Mouse (Mus musculus): ENCODE measurements around the gene Gm20388. TPM values are rescaled to one million over a fixed set of nuclear protein-coding genes. Genes with fewer than 3 reads are reported as not detected.

Gene Gm20388
- polyA plus RNA-seq, 1 experiment from 2014 or later = 2.5 TPM

- Histone ChIP-seq H3K4me1 (peaks cover 38% of the 10 kb centered on the region), H3K27me3 (ENCODE audit: low read depth, poor library complexity, severe bottlenecking) (peaks cover 37% of the 10 kb centered on the region), H3K27ac (0 out of 2 replicates have a peak overlapping the region, but pooled peaks have one; percentile 8), H3K9me3 (replicated peaks) (no peaks in the 10 kb centered on the region), H3K36me3 (no peaks in the 10 kb centered on the region), H3K4me3 (no peak overlapping the region)
- DNase-seq (ENCODE audit: low spot score) = no peak
- WGBS = 86% methylated on average over 11 of the region's 11 CpGs
Observed at GRCm38 (mm10) chr8:122274651-122275391, 2364.2 kb downstream of the Gm20388 start.

- Histone ChIP-seq H3K27ac (no peak overlapping the region; the same call in 1 of the 2 replicates), H3K27me3 (ENCODE audit: low read depth, poor library complexity, severe bottlenecking) (peaks cover 22% of the 10 kb centered on the region), H3K4me1 (peaks cover 52% of the 10 kb centered on the region), H3K4me3 (no peak overlapping the region), H3K9me3 (replicated peaks) (no peaks in the 10 kb centered on the region), H3K36me3 (no peaks in the 10 kb centered on the region)
- 91% methylated on average over 5 of the region's 5 CpGs for WGBS
- DNase-seq (ENCODE audit: low spot score) = no peak
Observed at GRCm38 (mm10) chr8:122276308-122276707, 2365.7 kb downstream of the Gm20388 start.

- peaks cover 14% of the 10 kb centered on the region for H3K27me3 ChIP-seq (ENCODE audit: low read depth, poor library complexity, severe bottlenecking)
- 76% methylated on average over 18 of the region's 18 CpGs for WGBS
- peaks cover 57% of the 10 kb centered on the region for H3K4me1 ChIP-seq
- H3K9me3 ChIP-seq (replicated peaks) = no peaks in the 10 kb centered on the region
- 0 out of 2 replicates have a peak overlapping the region, but pooled peaks have one; percentile 27 for H3K27ac ChIP-seq
- no peak for DNase-seq (ENCODE audit: low spot score)
- H3K4me3 ChIP-seq = no peak overlapping the region
- no peaks in the 10 kb centered on the region for H3K36me3 ChIP-seq
Observed at GRCm38 (mm10) chr8:122277204-122277995, 2366.8 kb downstream of the Gm20388 start.

GRCm38 (mm10) chr8:122280156-122280555 lies 2369.5 kb downstream of the Gm20388 start:
- Histone ChIP-seq H3K27ac (peak overlapping the region; percentile 90), H3K4me1 (peaks cover 66% of the 10 kb centered on the region)

GRCm38 (mm10) chr8:122280588-122281316 lies 2370.1 kb downstream of the Gm20388 start:
- peak overlapping the region; percentile 70 for H3K4me3 ChIP-seq
- H3K27ac ChIP-seq = peak overlapping the region; percentile 90
- H3K27me3 ChIP-seq (ENCODE audit: low read depth, poor library complexity, severe bottlenecking) = peaks cover 40% of the 10 kb centered on the region
- H3K36me3 ChIP-seq = no peaks in the 10 kb centered on the region
- WGBS = 5% methylated on average over 20 of the region's 20 CpGs
- DNase-seq (ENCODE audit: low spot score) = no peak
- no peaks in the 10 kb centered on the region for H3K9me3 ChIP-seq (replicated peaks)
- peaks cover 69% of the 10 kb centered on the region for H3K4me1 ChIP-seq

More at GRCm38 (mm10) chr8:122280156-122280555, 2369.5 kb downstream of the Gm20388 start:
- H3K27me3 ChIP-seq (ENCODE audit: low read depth, poor library complexity, severe bottlenecking) = peaks cover 35% of the 10 kb centered on the region
- H3K36me3 ChIP-seq = no peaks in the 10 kb centered on the region
- H3K4me3 ChIP-seq = no peak overlapping the region
- no peak for DNase-seq (ENCODE audit: low spot score)
- no peaks in the 10 kb centered on the region for H3K9me3 ChIP-seq (replicated peaks)
- WGBS = 73% methylated on average over 4 of the region's 4 CpGs

- H3K27ac ChIP-seq = peak overlapping the region; percentile 90
- H3K4me3 ChIP-seq = peak overlapping the region; percentile 70
- H3K27me3 ChIP-seq (ENCODE audit: low read depth, poor library complexity, severe bottlenecking) = peaks cover 47% of the 10 kb centered on the region
- no peaks in the 10 kb centered on the region for H3K36me3 ChIP-seq
- under 1% methylated on average over 47 of the region's 47 CpGs for WGBS
- peak; percentile 100 for DNase-seq (ENCODE audit: low spot score)
- H3K4me1 ChIP-seq = peaks cover 70% of the 10 kb centered on the region
- H3K9me3 ChIP-seq (replicated peaks) = no peaks in the 10 kb centered on the region
Observed at GRCm38 (mm10) chr8:122281317-122282034, 2370.8 kb downstream of the Gm20388 start.

- H3K9me3 ChIP-seq (replicated peaks) = no peaks in the 10 kb centered on the region
- H3K4me3 ChIP-seq = peak within 1 kb of the TSS; percentile 70
- H3K4me1 ChIP-seq = peaks cover 69% of the 10 kb centered on the region
- WGBS = 8% methylated on average over 60 of the region's 60 CpGs
- peak within 1 kb of the TSS; percentile 90 for H3K27ac ChIP-seq
- no peak for DNase-seq (ENCODE audit: low spot score)
- peaks cover 50% of the 10 kb centered on the region for H3K27me3 ChIP-seq (ENCODE audit: low read depth, poor library complexity, severe bottlenecking)
- H3K36me3 ChIP-seq = no peaks in the 10 kb centered on the region
Observed at GRCm38 (mm10) chr8:122282035-122282358, 2371.4 kb downstream of the Gm20388 start, which contains the start of gene Zfpm1. Gene Zfpm1 (plus strand): TSS chr8:122282141.

- H3K9me3 ChIP-seq (replicated peaks) = no peaks in the 10 kb centered on the region
- peak overlapping the region; percentile 70 for H3K4me3 ChIP-seq
- DNase-seq (ENCODE audit: low spot score) = peak; percentile 64
- peak overlapping the region; percentile 90 for H3K27ac ChIP-seq
- WGBS = 1% methylated on average over 66 of the region's 70 CpGs
- peaks cover 51% of the 10 kb centered on the region for H3K27me3 ChIP-seq (ENCODE audit: low read depth, poor library complexity, severe bottlenecking)
- peaks cover 61% of the 10 kb centered on the region for H3K4me1 ChIP-seq
- H3K36me3 ChIP-seq = no peaks in the 10 kb centered on the region
Observed at GRCm38 (mm10) chr8:122282501-122283355, 2372.1 kb downstream of the Gm20388 start.

GRCm38 (mm10) chr8:122283356-122284202 lies 2372.9 kb downstream of the Gm20388 start:
- WGBS = under 1% methylated on average over 36 of the region's 37 CpGs
- peak overlapping the region; percentile 90 for H3K27ac ChIP-seq
- DNase-seq (ENCODE audit: low spot score) = peak; percentile 70
- peaks cover 57% of the 10 kb centered on the region for H3K27me3 ChIP-seq (ENCODE audit: low read depth, poor library complexity, severe bottlenecking)
- H3K4me3 ChIP-seq = peak overlapping the region; percentile 70
- no peaks in the 10 kb centered on the region for H3K36me3 ChIP-seq
- H3K4me1 ChIP-seq = peaks cover 59% of the 10 kb centered on the region
- H3K9me3 ChIP-seq (replicated peaks) = no peaks in the 10 kb centered on the region

- no peaks in the 10 kb centered on the region for H3K9me3 ChIP-seq (replicated peaks)
- H3K36me3 ChIP-seq = no peaks in the 10 kb centered on the region
- peak overlapping the region; percentile 70 for H3K4me3 ChIP-seq
- DNase-seq (ENCODE audit: low spot score) = no peak
- peaks cover 53% of the 10 kb centered on the region for H3K27me3 ChIP-seq (ENCODE audit: low read depth, poor library complexity, severe bottlenecking)
- under 1% methylated on average over 33 of the region's 33 CpGs for WGBS
- H3K4me1 ChIP-seq = peaks cover 54% of the 10 kb centered on the region
- peak overlapping the region; percentile 90 for H3K27ac ChIP-seq
Observed at GRCm38 (mm10) chr8:122284203-122284658, 2373.6 kb downstream of the Gm20388 start.
